Mouse (Mus musculus): ENCODE measurements at regions not wholly inside any gene's neighbourhood (a gene's known extent, or its start where the extent isn't known, plus 50 kb on each side); places are given as distances from the start of the nearest gene placed in this dataset.

GRCm38 (mm10) chr12:14204491-14204890 is 52.6 kb upstream of the Fam84a start:
- TF ChIP-seq CTCF (IDR thresholded peaks at IDR 0.05; ENCODE audit: insufficient read depth, low read depth, low read length) (no peak), POLR2A (IDR thresholded peaks at IDR 0.05; ENCODE audit: insufficient read depth, low read depth, low read length) (no peak)

Measured in olfactory bulb, adult 2 months (tissue).